Mouse (Mus musculus) liver, adult 2 months (tissue): Measurements from ENCODE around the gene Fam189a2.

Experiments
- CTCF ChIP-seq: fragments of 200-500 bp; IDR thresholded peaks from 2 replicates; pipeline ENCODE4 v1.5.1; 2011; ENCODE audit warnings: low read depth, low read length, control low read depth
- POLR2A ChIP-seq: fragments of 200-500 bp; IDR thresholded peaks from 2 replicates; pipeline ENCODE4 v1.6.1; 2011; ENCODE audit warnings: low read length, control low read depth; ENCODE audit not compliant: insufficient read depth; ENCODE audit errors: extremely low read depth

DNA sequence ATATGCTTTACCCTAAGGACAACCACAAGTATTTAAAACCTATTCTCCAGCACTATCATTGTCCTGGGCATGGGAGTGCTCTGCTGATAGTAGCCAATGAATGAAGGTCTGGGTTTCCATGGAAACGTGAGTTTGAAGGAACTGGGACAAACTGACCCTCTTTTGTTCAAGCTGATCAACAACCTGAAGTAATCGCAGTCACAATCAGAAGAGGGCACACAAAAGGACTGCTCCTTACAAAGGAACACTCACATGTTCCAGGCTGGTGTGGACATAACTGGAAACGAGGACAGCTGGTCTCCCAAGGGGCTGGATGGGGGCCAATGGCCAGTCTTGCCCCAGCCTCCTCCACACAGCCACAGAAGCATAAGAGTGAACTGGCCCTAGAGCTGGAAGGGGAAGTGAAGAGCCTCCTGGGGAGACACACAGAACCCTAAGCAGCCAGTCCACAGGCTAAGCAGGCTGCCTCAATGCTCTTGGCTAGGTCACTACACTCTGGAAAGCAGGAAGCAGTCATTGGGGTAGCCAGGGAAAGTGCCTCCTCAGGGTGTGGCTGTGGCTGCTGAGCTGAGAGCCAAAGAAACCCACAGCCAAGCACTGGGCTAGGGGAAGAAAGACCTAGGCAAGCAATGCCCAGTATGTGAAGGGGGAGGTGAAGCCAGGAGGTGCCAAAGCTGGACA lies 14.0 kb downstream of the Fam189a2 start:
- TF ChIP-seq CTCF = no peak
- no peak for TF ChIP-seq POLR2A
